Mouse (Mus musculus) cerebellum, postnatal 36 days (tissue): ENCODE results near the gene Polr1d.

ENCODE experiments used
- DNase-seq, 2 experiments: peaks; one replicate each; pipeline ENCODE4 v3.0.0; 2021 to 2022; ENCODE audit warnings: mixed read lengths in 2 of 2

Gene Polr1d

DNA sequence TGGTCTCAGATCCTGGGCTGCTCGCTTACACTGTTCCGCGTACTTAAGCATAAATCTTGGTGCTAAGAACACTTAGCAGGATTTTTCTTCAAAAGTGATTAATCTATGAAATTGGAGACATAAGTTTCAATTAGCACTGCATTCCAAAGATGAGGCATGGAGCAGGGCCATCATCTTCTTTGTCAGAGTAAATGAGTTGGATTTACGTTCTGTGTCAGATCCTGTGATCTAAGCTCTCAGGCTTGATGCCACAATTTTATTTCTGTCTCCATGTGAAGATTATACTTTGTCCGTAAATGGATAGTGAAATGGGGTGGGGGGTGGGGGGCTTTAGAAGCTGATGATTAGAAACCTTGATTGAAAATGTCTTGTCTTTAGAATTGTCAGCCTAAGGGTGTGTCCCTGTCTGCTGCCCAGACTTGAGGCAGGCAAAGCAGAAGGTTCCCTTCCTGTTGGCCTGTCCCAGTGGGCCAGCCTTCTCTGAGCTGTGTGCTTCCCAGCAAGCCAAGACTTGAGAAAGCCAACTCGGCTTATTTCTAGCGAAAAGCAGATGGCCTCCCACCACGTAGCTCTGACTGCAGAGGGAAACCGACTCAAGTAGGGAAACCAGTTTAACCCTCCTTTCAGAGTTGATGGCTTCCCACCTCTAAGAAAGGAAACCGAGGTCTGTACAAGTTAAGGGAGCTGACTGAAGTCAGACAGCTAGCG, 13.6 kb downstream of the Polr1d start:
- peak; percentile 79 to 80 for DNase-seq

DNA sequence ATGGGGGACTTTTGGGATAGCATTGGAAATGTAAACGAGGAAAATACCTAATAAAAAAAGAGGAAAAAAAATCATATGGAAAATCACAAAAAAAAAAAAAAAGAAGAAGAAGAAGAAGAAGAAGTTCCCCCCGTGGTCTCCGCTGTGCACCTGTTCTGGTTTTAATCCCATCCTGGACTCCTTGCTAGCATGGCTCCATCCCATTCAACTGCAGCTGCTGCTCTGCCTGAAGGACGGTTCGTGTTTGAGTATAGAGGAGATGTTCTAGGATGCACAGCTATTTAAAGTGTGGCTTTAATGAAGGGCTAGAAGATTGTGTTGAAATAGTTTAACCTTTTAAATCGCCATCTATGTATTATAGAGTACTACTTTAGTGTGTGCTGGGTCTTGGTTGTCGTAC, 15.6 kb downstream of the Polr1d start:
- DNase-seq = no peak

DNA sequence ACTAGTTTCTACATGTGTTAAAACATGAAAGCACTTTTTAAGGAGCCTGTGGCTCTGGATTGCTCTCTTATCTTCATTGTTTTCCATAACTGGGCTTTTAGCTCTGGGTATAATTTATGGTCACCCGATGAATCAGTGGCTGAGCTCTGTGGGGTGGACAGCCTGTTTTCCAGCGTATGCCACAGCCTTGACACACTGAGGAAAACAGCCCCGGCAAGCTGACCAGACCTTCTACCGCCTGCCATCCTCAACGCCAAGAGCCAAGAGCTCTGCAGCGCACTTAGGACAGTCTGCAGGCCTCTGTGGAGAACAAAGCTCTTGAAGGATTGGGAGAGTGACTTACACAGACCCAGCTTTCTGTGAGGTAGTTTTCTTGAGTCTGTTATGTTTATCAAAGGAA, 17.4 kb downstream of the Polr1d start:
- peak in 1 of 2 experiments; percentile 38 for DNase-seq

DNA sequence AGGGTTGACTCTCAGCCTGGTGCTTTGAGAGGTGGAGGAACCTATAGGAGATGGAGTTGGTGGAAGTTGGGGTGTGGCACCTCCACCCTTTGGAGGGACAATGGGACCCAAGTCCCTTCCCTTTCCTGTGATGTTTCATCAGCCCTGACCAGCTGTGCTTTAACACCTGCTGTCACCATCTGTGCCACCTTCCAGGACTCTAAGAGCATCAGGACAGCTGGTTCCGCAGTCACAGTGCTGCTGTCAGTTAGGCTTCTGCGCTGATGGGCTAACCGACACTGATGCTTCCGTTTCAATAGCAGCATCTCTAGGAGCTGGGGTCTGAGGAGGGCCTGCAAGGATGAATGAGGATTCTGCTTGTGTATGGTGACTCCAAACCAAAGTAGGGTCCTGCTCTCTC, 19.7 kb downstream of the Polr1d start:
- DNase-seq = no peak

DNA sequence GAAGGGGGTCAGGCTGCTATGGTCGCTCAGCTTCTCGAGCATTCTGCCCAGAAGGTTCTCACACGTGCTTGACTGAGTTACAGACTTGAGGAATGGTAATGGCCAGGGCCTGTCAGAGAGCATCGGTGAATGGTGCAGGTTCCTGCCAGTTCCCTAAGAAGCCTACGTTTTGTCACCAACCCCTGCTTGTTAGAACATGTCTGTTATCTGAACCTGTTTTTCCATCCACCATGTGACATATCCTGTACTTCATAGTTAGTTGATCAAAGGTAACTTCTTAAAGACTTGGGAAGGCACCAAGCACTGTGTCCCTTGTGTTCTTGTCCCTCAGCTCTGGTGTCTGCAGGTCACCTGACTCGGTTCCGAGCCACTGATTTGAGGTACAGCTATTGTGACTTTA, 21.8 kb downstream of the Polr1d start:
- DNase-seq = no peak

DNA sequence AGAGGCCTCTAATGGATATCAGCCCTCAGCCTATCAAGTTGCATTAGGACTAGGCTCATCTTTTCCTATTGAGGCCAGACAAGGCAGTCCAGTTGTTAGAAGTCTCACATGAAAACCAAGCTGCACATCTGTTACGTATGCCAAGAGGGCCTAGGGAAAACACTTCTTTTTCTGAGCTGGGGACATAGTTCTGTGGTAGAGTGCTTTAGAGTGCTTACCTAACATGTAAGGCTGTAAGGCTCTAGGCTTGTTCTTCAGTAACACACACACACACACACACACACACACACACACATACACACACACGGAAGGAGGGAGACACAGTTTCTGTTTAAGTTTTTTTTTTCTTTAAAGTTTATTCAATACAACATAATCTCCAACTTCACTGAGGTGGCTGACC, 23.3 kb downstream of the Polr1d start:
- no peak for DNase-seq

DNA sequence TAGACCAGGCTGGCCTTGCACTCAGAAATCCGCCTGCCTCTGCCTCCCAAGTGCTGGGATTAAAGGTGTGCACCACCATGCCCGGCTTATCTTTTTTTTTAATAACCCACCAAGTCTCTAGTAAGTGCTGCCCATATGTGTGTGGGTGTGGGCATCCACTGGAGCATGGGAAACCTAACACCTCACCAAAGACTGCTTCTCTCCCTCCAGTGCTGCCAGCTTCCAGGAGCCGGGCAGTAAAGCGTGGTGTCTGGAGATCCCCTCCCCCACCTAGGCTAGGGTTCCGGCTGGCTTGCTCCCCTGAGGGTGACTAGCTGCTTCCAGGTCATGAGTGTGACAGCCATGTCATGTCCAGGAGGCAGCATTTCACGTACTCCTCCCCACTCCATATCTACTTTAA, 25.4 kb downstream of the Polr1d start:
- DNase-seq = no peak

DNA sequence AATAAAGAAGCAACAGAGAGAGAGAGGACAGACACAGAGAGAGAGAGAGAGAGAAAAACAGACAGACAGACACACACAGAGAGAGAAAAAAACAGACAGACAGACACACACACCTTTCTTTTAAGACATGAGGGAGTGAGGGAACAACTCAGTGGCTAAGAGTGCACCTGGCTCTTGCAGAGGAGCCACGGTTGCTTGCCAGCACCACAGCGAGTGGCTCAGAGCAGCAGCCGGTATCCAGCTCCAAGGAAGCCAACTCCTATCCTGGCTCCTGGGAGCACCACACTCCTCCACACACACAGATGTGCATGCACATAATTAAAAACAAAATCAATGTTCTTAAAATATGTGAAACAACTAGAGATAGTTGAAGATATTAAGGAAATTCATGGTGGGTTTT, 30.4 kb downstream of the Polr1d start:
- peak; percentile 57 to 67 for DNase-seq

DNA sequence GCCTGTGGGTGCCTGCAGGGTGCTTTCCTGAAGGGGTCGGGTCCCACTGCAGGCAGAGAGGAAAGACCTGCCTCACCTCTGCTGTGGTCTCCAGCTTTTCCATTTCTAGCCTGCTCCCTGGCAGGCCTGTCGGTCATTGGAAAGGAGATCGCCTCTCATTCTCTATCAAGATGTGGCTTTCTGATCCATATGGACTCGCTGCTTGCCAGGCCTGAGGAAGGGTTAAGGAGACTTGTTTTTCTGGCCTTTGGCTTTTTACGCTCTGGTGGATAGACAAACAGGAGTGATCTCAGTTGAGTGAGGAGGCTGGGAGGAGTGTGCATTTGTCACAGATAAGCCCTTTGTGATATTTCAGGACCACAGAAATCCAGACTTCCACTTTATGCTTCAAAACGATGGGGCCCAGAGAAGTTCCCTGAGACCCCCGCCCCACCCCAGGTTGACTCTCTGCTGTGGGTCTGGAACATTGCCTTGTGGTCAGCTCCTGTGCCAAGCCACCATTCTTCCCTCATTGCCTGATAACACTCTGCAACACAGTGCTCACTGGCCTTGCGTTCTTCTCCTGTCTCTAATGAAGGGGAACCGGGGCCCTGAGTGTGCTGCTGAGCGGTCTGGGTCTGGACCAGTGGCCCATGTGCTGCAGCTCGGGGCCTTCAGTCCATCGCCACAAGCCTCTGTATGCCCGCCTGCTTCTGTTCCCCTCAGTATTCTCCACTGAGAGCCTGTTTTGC, 32.2 kb downstream of the Polr1d start:
- DNase-seq = peak; percentile 22 to 28

DNA sequence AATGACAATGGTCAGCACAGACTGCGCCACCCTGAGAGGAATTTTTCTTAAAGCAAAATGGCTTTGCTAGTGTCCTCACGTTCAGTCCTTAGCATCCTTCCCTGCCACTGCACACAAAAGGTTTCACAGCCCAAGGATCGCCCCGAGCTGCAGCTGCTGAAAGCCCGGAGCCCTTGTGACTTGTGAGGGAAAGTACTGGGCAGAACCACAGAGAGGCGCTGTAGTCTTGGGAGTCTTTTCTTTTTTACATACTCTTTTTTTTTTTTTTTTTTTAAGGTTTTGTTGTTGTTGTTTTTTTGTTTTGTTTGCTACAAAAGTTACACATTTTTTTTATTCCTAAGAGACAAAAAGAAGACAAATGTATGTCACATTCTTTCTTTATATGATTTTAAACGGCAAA, 37.9 kb downstream of the Polr1d start:
- DNase-seq = no peak

DNA sequence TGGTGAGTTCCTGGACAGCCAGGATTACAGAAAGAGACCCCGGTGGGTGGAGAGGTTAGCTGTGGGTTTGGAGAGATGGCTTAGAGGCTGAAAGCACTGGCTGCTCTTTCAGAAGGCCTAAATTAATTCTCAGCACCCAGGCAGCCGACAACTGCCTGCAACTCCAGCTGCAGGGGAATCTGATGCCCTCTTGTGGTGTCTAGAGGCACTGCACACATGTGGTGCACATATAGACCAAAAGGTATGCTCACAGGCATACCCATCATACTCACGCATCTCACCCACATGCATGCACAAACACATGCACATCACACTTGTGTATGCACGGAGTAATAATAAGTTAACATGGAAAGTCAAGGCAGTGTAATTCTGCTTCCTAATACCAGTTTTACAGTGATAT, 38.8 kb downstream of the Polr1d start:
- no peak for DNase-seq

DNA sequence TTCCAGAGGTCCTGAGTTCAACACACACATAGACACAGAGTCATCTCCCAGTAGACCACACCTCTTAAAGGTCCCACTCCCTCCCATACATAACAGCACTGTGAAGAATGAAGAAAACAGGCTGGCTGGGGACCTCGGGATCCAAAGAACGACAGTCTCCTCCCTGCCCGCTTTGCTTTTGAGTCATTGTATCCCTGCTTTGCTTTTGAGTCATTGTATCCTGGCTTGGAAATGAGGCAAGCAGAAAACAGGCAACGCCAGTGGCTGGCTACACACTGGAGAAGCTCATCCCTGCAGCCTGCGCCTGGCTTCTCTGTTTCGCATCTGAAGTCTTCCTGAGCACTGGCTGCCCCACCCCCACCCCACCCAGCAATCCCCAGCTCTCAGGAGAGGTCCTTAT, 40.2 kb downstream of the Polr1d start:
- no peak for DNase-seq

DNA sequence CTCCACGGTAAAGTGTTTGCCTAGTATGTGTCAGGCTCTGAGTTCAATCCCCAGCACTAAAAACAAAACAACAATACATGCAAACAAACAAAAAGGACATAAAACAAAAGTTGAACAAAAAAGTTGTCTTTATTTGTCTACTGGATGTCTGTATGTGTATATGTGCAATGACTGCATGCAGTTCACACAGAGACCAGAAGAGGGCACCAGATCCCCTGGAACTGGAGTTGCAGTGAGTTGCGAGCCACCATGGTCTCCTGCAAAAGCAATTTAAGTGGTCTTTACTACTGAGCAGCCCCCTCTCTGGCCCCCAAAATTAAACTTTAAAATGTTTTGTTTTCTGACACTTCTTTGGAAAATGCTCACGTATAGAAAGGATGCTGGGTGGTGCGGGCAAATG, 44.3 kb downstream of the Polr1d start:
- no peak for DNase-seq

DNA sequence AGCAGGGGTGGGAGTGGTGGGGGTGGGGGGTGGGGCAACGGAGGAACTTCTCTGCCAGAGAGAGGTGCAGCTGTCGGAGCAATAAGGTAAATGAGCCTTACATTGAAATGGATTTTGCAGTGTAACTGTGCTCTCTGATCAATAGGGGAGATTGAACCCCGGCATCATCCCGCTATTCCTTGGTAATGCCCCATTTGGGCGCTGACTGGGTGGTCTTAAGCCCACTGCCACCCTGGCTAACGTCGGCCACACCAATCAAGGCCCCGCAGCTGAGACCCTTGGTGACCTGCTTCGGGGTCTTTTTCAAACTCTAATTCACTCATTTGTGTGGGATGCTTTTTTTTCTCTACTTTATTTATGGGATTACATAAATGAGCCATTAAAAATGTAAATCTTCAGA, 47.9 kb downstream of the Polr1d start:
- DNase-seq = no peak

DNA sequence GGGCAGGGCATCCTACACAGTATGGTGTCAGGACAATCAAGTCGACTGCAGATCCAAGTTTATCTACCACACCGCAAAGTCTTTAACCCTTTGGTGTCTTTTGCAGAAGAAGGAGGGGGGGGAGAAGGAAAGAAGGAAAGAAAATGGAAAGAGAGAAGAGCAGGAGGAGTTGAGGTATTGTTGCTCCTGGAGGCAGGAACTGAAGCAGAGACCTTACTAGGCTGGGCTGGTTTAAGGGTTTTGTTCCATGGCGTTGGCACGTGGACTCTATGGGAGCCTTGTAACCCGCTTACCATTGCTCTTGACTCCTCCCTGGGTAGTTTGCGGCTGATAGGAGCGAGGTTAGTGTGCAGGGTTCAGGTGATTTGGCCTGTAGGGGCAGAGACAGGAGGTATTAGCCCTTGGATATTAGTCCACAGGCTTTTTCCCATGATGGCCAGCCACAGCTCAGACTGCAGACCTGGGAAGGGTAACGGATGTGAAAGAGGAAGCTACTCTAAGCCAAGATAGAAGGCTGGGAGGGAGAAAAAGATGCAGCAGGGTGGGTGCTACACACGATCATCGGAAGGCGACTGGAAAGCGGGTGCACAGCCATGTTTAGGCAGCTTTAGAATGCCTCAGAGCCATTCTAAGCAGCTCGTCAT, 48.8 kb downstream of the Polr1d start:
- no peak for DNase-seq

DNA sequence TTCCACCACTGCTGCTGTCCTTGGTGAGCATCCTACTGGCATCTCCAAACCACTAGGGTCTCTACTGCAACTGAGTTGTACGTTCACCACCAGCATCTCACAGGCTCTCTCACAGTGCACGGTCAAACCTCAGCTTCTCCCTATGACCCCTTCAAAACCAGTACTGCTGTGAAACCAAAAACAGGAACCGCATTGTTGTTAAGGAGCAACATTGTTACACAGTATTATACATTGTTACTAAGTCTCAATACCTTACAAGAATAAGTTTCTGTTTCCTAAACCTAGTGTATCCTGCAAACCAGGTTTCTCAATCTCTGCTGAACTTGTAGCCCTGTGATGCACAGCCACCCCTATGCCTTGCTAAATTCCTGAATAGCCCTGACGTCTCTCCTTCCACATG, 51.0 kb downstream of the Polr1d start:
- no peak for DNase-seq

DNA sequence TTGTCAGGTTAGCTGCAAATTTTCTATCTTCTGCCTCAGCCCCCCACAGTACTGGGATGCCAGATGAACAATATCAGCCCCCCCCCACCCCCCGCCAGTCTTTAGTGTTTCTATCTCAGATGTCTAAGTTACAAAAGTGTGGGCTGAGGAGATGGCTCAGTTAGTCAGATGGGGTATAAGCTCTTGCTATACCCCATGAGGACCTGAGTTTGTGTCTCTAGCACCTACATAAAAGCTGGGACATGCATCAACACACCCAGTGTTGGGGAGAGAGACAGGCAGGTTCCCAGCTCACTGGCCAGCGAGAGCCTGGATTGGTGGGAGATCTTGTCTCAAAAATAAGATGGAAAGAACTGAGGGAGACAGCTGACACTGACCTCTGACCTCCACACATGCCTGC, 52.6 kb downstream of the Polr1d start:
- no peak for DNase-seq

DNA sequence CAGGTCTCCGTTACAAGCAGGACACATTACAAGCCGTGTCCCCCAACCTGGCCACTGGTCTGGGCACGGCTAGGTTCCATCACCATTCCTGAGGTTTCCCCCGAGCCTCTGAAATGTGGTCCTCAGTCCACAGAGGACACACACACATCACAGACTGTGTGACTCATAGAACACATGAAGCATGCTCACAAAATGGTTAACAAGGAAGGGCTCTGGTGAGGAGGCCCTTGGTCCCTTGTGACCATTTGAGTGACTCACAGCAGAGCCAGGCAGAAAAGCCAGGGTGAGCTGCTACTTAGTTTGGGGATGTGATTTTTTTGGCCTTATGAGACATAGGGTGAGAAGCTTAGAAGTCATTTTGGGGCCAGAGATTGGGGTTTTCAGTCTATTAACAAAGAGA, 55.1 kb downstream of the Polr1d start:
- no peak for DNase-seq

DNA sequence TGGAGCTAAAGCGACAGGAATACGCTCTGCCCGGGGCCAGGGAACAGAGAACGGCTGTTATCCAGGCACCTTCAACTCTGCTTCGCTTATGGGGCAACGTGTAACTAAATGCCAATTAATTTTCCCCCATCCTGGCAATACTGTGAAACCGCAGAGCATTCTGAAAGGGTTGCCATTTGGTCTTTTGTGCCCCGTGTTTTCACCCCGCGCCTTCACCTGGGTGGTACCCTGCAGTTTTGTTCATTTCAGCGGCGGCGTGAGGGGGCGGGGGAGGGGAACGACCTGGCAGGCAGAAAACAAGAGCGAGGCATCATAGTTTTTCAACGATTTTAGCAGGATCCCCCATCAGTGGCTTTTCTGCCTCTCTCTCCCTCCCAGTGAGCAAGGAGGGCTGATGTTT, 56.8 kb downstream of the Polr1d start:
- peak in 1 of 2 experiments; percentile 13 for DNase-seq

DNA sequence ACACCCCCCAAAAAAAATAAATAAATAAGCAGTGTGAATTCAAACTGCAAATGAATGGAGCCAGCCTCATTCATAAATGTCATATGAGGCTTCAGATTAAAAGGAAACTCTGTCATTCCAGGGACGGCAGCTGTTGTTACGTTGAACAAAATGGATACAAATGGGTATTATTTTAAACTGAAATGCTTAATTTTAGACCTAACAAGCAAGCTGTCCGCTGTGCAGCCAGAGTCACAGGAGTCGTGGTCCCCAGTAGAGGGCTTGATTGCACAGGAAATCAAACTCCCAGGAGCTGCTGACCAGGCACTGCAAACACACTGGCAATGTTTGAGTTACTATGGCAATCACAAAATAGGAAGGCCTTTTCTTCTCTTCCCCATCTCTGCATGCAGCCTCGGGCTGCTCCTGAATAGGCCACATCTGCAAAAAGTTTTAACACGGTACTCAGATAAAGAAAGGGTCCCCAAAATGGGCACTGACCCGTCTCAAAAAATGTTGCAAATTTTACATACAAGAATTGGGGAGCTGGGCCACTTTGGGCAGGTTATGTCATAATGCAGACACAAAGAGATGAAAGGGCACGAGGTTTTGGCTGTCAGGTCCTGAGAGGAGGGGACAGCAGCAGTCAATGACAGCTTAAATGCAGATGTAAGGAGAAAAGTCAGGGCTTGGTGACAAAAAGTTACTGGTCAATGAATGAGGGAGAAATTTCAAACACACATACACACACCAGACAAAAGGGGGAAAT, 57.7 kb downstream of the Polr1d start:
- no peak for DNase-seq

DNA sequence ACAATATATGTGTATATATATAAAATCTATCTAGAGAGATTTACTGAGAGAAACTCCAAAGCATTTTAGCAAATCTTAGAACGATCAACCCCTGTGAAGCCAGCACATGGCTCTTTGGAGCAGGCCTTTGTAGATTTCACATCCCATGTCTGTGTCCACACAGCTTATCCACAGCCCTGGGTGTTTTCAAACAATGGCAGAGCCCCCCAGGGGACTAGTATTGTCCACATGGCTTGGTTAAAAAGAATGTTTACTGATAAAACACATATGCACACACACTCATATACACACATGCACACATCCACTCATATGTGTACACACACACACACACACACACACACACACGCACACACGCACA, 58.2 kb downstream of the Polr1d start:
- no peak for DNase-seq

DNA sequence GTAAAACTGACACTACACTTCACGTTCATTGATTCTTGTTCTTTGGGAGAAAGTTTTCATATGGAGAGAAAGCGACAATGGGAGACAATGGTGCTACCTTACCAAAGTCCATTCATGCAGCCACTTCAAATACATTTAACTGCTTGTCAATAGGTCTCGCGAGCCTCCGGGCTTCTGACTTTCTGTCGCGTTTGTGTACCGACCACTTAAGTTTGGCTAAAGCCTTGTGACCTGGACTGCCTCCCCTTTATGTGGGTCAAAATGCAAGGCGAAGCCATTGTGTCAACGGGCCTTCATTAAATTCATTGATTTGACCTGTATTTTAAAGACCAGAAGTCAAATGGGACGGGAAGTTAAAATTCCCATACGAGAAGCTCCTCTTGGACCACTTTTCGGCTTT, 59.1 kb downstream of the Polr1d start:
- no peak for DNase-seq

DNA sequence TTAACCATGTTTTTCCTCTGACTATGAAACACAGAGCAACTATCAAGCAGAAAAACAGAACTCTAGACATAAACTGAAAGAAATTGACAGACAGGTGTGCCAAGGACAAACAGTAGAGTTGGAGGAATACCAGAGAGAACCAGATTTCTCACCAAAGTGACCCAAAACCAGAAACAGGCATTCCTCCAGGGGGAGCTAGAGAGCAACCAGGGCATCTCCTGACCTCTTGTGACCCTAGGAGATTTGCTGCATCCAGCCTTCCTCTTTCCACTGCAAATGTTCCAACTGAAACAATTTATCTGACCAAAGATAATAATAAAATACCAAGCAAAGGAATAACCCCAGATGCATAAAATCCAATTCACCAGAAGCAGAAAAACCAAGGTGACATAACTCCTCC, 70.5 kb downstream of the Polr1d start:
- DNase-seq = no peak
